Comparison of ENCODE assay signal across 18 mouse cellular contexts in genomic region chr4:65159481-65159880, GRCm38 (mm10). TPM values are rescaled to one million over a fixed set of nuclear protein-coding genes. Genes with fewer than 3 reads are reported as not detected.
DNase-seq lines count a peak whose midpoint lies in the region; ATAC-seq lines count a peak whose summit lies in the region.
"Had no signal": no experiment of that assay in that cellular context is flagged by ENCODE, and none has a peak within 500 bp of the region (broad histone marks: within the 10 kb centered on the region; RNA-seq: fewer than 3 reads in every experiment).

No protein-coding gene starts in this region.

- H3K27me3 ChIP-seq in heart, embryonic 14.5 days (ENCODE audit: control insufficient read depth, insufficient read depth, low read length) = no peaks in the 10 kb centered on the region
- H3K27me3 ChIP-seq in neural tube, embryonic 15.5 days (replicated peaks) = no peaks in the 10 kb centered on the region
- H3K27me3 ChIP-seq in neural tube, embryonic 11.5 days (ENCODE audit: control insufficient read depth, insufficient read depth, low read length) = no peaks in the 10 kb centered on the region
- H3K27me3 ChIP-seq: embryonic facial prominence, embryonic 15.5 days; midbrain, embryonic 13.5 days had no signal

- no peak for ATAC-seq in heart, embryonic 14.5 days (ENCODE audit: insufficient number of reproducible peaks, insufficient read depth, low FRiP score, low read depth)
- ATAC-seq in neural tube, embryonic 15.5 days (ENCODE audit: low FRiP score) = no peak
- ATAC-seq in neural tube, embryonic 11.5 days (ENCODE audit: insufficient read depth, low FRiP score, low TSS enrichment) = no peak
- no peak for ATAC-seq in granulocyte monocyte progenitor cell, adult 5-6 weeks (replicated peaks; ENCODE audit: poor library complexity, severe bottlenecking)
- ATAC-seq: liver, postnatal 0 days; midbrain, embryonic 13.5 days had no signal

- WGBS in heart, embryonic 14.5 days = 24% methylated on average over 5 of the region's 5 CpGs
- WGBS in neural tube, embryonic 15.5 days = 75% methylated on average over 5 of the region's 5 CpGs
- 52% methylated on average over 5 of the region's 5 CpGs for WGBS in neural tube, embryonic 11.5 days

- H3K4me2 ChIP-seq in heart, embryonic 14.5 days (ENCODE audit: low read length) = no peak overlapping the region
- no peak overlapping the region for H3K4me2 ChIP-seq in neural tube, embryonic 15.5 days
- no peak overlapping the region for H3K4me2 ChIP-seq in neural tube, embryonic 11.5 days (ENCODE audit: low read depth)
- H3K4me2 ChIP-seq: embryonic facial prominence, embryonic 15.5 days; midbrain, embryonic 13.5 days had no signal

- H3K4me3 ChIP-seq in heart, embryonic 14.5 days (ENCODE audit: control insufficient read depth in 1 of 2, insufficient read depth in 1 of 2, low read depth in 1 of 2, low read length in 2 of 2) = no peak overlapping the region
- H3K4me3 ChIP-seq in neural tube, embryonic 15.5 days (replicated peaks) = no peak overlapping the region
- no peak overlapping the region for H3K4me3 ChIP-seq in neural tube, embryonic 11.5 days (ENCODE audit: low read depth, low read length)
- H3K4me3 ChIP-seq: embryonic facial prominence, embryonic 15.5 days; midbrain, embryonic 13.5 days had no signal

- no peak overlapping the region for H3K9ac ChIP-seq in heart, embryonic 14.5 days (ENCODE audit: low read length)
- H3K9ac ChIP-seq in neural tube, embryonic 15.5 days (replicated peaks) = no peak overlapping the region
- H3K9ac ChIP-seq in neural tube, embryonic 11.5 days (ENCODE audit: low read length) = no peak overlapping the region
- H3K9ac ChIP-seq: embryonic facial prominence, embryonic 15.5 days; liver, postnatal 0 days; midbrain, embryonic 13.5 days had no signal

- H3K27ac ChIP-seq in heart, embryonic 14.5 days (replicated peaks in 1 of 2; ENCODE audit: control insufficient read depth in 1 of 2, insufficient read depth in 1 of 2, low read depth in 2 of 2, low read length in 2 of 2) = peak overlapping the region; percentile 39 to 45; a peak in 3 of 4 replicates
- H3K27ac ChIP-seq in neural tube, embryonic 15.5 days (replicated peaks) = no peak overlapping the region
- no peak overlapping the region for H3K27ac ChIP-seq in neural tube, embryonic 11.5 days (ENCODE audit: low read depth, low read length)
- H3K27ac ChIP-seq: embryonic facial prominence, embryonic 15.5 days; macrophage; midbrain, embryonic 13.5 days had no signal

- H3K36me3 ChIP-seq in heart, embryonic 14.5 days (ENCODE audit: control insufficient read depth, insufficient read depth, low read length) = no peaks in the 10 kb centered on the region
- H3K36me3 ChIP-seq in neural tube, embryonic 15.5 days = no peaks in the 10 kb centered on the region
- H3K36me3 ChIP-seq in neural tube, embryonic 11.5 days (ENCODE audit: control insufficient read depth, insufficient read depth, low read length) = no peaks in the 10 kb centered on the region
- H3K36me3 ChIP-seq: embryonic facial prominence, embryonic 15.5 days; midbrain, embryonic 13.5 days had no signal

- H3K4me1 ChIP-seq in heart, embryonic 14.5 days (ENCODE audit: control insufficient read depth in 2 of 2, insufficient read depth in 2 of 2, low read length in 2 of 2) = peaks cover 8 to 12% of the 10 kb centered on the region in 2 experiments; a peak in 3 of 4 replicates
- H3K4me1 ChIP-seq in neural tube, embryonic 15.5 days = no peaks in the 10 kb centered on the region
- no peaks in the 10 kb centered on the region for H3K4me1 ChIP-seq in neural tube, embryonic 11.5 days (ENCODE audit: control insufficient read depth, insufficient read depth, low read length)
- H3K4me1 ChIP-seq: embryonic facial prominence, embryonic 15.5 days; midbrain, embryonic 13.5 days had no signal

- no peaks in the 10 kb centered on the region for H3K9me3 ChIP-seq in heart, embryonic 14.5 days (ENCODE audit: control insufficient read depth, low read length)
- H3K9me3 ChIP-seq in neural tube, embryonic 15.5 days (replicated peaks) = no peaks in the 10 kb centered on the region
- no peaks in the 10 kb centered on the region for H3K9me3 ChIP-seq in neural tube, embryonic 11.5 days (ENCODE audit: control insufficient read depth, low read length)
- H3K9me3 ChIP-seq: embryonic facial prominence, embryonic 15.5 days; midbrain, embryonic 13.5 days had no signal

- peak; percentile 14 for DNase-seq in cerebellum, adult 8-10 months
- no peak for DNase-seq in cerebellum, adult 9-11 months
- no peak for DNase-seq in heart, adult 8-10 months (ENCODE audit: low spot score)
- DNase-seq in neural tube, embryonic 10.5 days (ENCODE audit: extremely low spot score, low spot score) = peak; percentile 17
- peak; percentile 20 for DNase-seq in neural tube, embryonic 11.5 days (ENCODE audit: low spot score)
- DNase-seq: gastrocnemius, postnatal 14 days; kidney, adult 9 months; liver; liver, postnatal 0 days; spleen, adult 18-20 months had no signal

RNA-seq across cellular contexts. Expression of gene Pappa, which starts 35.5 kb away (rescaled TPM):
- polyA plus RNA-seq in heart, embryonic 14.5 days (2014; fragmentation: Nextera tagmentation; extraction: Ambion mirVana) = 0.40 and 0.73 TPM in 2 replicates
- under 1 TPM; 0.34 to 0.62 (median 0.41) TPM for total RNA-seq in heart, adult 8-10 months (2022)
- polyA plus RNA-seq in neural tube, embryonic 15.5 days (2015; fragmentation: Nextera tagmentation; extraction: Ambion mirVana) = 1.1 and 1.4 TPM in 2 replicates
- 0.65 and 0.78 TPM in 2 replicates for polyA plus RNA-seq in neural tube, embryonic 11.5 days (2014; fragmentation: Nextera tagmentation; extraction: Ambion mirVana)
- not detected in 2 replicates for total RNA-seq in granulocyte monocyte progenitor cell, adult 5-6 weeks (2014; fragmentation: Nextera tagmentation)
- not detected in 2 replicates for total RNA-seq in granulocyte monocyte progenitor cell, adult 5-6 weeks (2017)
- total RNA-seq: common myeloid progenitor, adult 5-6 weeks; hematopoietic stem cell, adult 5-6 weeks had no signal
- polyA plus RNA-seq: macrophage had no signal

Comparison
In these comparisons a context has a peak if more than half of its experiments do, and no peak if none do; other contexts are left out.
1. DNase-seq: peak in cerebellum, adult 8-10 months (single experiment), neural tube, embryonic 10.5 days (single experiment) and neural tube, embryonic 11.5 days (single experiment); none in cerebellum, adult 9-11 months (single experiment) and heart, adult 8-10 months (single experiment).
2. H3K27ac ChIP-seq: peak in heart, embryonic 14.5 days (2 of 2); none in neural tube, embryonic 15.5 days (single experiment) and neural tube, embryonic 11.5 days (single experiment).